Mouse (Mus musculus): Measurements from ENCODE around the gene Pde4d.

Pde4d gene

GRCm38 (mm10) chr13:109646597-109647232 lies 1197.0 kb downstream of the Pde4d start:
- in situ Hi-C loops (cut with MboI, MseI), result no loop called here

GRCm38 (mm10) chr13:109647479-109648199 lies 1197.9 kb downstream of the Pde4d start:
- in situ Hi-C loops (cut with MboI, MseI), result no loop called here

- in situ Hi-C loops (cut with MboI, MseI), result no loop called here
Measured at GRCm38 (mm10) chr13:109648311-109648710, 1198.6 kb downstream of the Pde4d start.

DNA sequence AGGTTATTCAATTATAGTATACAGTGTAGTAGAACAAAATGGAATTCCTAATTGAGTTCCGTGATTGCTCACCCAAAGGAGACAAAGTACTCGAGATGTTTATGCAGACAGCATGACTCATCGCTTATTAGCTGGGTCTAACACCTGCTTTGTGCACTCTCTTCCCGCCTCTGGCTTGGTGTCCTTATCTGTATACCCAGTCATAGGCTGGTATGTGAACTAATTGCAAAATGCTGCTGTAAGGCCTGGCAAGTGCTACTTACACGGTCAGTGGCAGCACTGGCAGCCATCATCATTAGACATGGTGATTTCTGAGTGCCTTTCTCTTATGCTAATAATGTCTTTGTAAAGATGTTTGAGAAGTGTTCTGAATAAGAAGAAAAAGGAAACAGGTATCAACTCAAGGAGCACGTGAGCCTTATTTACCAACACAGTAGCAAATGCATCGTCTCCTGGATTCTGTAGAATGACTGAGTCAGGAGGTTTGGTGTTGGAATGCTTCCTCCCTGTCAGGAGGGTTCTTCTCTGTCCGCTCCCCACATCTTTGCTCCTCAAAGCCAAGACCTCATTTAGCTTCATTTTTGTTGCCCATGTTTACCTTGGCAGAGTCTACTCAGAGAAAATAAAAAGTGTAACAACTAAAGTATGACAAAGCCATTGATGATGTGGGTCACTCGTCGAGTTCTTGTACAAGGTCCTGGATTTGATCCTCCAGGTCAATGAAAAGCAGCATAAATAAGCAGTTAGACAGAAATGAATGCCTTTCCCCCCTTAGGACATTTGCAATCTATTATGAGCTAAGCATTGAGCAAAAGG lies 1202.2 kb downstream of the Pde4d start:
- in situ Hi-C loops (cut with MboI, MseI), result no loop called here

GRCm38 (mm10) chr13:109652631-109653030 lies 1202.9 kb downstream of the Pde4d start:
- in situ Hi-C loops (cut with MboI, MseI), result no loop called here

- in situ Hi-C loops (cut with MboI, MseI), result no loop called here
Measured at GRCm38 (mm10) chr13:109655390-109655789, 1205.6 kb downstream of the Pde4d start.

DNA sequence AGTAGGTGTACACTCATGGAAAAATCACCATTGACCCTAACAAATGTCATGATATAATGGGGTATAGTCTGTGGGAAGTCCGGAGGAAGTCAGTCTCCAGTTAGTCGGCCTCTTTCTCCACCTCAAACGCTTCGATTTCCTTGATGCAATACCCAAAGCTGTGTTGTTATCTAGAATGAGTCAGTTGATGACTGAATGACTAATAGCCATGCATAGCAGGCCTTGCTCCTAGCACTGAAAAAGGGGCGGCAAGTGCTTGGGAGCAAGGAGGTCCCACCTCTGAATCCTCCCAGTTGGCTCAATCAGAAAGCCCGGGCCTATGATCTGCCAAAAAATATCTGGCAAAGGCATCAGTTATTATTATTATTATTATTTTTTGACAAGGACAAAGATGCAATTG lies 1209.4 kb downstream of the Pde4d start:
- in situ Hi-C loops (cut with MboI, MseI), result no loop called here

DNA sequence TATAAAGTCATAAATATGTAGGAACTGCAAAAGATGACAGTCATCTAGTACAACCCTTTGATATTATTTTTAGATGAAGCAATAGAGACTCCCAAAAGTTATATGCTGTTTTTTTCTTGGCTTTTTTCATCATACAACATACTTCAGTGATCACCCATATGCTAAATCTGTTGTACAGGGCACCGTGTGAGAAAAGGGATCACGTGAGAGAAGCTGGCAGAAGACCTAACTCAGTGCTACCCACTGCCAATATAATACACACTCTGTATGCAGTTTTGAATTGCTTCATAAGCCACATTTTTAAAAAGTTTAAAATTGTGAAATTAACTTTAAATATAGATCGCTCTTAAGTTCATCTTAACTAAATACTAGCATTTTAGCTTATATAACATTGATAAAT lies 1211.6 kb downstream of the Pde4d start:
- in situ Hi-C loops (cut with MboI, MseI), result no loop called here

- in situ Hi-C loops (cut with MboI, MseI), result no loop called here
Measured at GRCm38 (mm10) chr13:109662099-109662498, 1212.4 kb downstream of the Pde4d start.

DNA sequence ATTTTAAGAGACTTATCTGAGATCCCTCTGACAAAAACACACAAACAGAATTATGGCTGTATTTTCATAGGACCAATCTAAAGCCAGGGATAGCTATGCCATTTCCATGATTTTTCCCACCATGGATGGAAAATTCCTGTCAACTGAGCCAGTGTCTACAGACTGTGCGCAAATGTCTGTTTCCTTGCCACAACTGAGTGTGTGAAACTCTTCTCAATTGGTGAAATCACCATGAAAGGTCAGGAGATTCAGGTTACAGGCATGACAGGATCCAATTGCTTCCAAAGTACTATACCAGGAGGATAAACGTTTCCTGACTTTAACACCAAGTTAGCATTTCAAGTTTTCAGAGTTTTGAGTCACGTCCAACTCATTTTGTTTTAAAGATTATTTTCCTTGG lies 1213.0 kb downstream of the Pde4d start:
- in situ Hi-C loops (cut with MboI, MseI), result no loop called here

DNA sequence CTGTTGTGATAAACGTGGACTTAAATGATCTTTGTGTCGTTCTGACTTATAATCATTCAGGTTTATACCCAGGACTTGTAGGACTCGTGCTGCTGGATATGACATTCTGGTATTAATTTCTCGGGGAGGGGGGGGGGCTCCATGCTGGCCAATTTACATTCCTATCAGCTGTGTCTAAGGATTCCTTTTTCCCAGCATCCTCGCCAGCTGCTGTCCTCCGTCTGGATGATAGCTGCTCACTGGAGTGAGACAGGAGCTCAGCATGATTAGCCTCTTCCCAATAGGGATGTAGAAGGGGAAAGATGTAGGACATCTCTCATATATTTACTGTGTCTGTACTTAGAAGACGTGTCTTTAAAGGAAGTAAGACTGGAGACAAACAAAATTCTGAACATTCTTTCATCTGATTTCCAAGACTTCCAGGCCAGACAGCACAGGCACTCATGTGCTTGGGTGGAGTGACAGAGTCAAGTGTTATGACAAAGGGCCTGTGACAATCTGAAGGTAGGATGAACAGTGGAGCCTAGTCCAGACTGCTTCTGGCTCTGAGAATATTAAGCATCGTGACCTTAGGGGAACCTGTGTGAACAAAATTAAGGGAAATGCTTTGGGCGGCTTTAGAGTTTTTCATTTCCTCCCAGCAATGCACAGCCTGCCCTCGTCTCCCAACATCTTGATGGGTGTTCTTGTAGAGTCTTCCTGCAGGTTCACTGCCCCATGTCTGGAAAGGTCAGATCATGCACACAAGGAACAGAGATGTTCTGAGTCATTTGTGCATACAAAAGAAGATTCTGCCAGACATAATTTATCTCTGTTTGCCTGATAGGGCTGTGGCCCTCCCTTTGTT lies 1215.4 kb downstream of the Pde4d start:
- in situ Hi-C loops (cut with MboI, MseI), result no loop called here

DNA sequence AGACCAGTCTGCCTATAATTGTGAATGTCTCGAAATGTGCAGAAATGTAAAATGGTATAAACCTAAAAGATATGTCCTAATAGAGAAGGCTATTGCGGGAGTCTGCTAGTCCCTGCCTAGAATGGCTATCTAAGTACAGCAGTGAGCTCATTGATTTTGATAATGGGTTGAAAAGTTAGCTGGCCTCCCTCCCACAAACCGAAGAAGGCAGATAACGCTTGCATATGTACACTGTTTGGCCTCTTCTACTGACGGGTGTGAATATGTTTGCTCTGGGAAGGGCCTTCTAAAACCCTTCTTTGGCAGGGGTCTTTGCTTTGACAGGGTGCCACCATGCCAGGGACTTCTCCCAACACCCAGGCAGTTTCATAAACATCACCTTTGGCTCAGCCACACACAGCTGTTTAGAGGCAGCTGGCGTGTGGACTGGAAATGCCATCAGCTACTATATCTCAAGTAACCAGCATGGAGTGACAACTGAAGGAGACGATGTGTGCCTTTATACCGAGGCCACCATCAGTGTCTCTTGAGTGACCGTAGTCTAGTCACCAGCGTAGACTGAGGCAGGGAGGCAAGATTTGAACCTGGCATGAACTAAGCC lies 1216.2 kb downstream of the Pde4d start:
- in situ Hi-C loops (cut with MboI, MseI), result no loop called here

GRCm38 (mm10) chr13:109669965-109670364 lies 1220.2 kb downstream of the Pde4d start:
- in situ Hi-C loops (cut with MboI, MseI), result no loop called here

GRCm38 (mm10) chr13:109671589-109672347 lies 1222.0 kb downstream of the Pde4d start:
- in situ Hi-C loops (cut with MboI, MseI), result no loop called here

DNA sequence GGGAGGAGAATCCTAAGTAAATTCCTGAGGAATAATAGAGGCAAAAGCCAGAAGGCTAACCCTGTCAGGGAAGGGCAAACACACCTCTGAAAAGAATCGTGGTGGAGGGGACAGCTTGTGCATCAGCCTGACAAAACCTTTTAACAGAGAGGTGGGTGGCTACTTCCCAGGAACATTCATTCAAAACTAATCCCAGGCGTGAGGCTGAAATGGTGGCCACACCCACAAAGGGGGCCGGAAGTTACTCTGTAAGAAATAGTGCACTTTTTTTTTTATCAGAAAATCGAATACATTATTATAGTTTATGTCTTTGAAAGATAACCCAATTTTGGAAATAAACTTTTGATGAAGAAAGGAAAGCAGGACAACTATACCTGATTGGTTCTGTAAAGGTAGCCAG lies 1227.3 kb downstream of the Pde4d start:
- in situ Hi-C loops (cut with MboI, MseI), result no loop called here

GRCm38 (mm10) chr13:109677617-109678016 lies 1227.9 kb downstream of the Pde4d start:
- in situ Hi-C loops (cut with MboI, MseI), result no loop called here

DNA sequence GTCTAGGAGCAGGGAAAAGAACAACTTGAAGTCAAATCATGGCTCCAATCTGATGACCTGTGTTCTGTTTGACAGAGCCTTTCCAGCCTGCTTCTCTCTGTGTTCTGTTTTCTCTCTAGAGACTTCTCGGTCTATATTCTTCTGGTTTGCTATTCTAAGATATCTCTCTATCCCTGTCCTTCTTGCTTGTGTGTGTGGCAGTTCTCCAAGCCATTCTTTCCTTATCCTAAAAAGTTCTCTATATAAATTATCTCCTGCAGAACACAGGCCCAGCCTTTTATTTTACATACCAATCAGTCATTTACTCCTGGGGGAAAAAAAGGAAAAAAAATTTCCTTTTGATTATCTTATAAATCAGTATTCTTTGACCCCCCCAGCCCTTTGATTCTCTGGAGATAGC lies 1229.2 kb downstream of the Pde4d start:
- in situ Hi-C loops (cut with MboI, MseI), result no loop called here

GRCm38 (mm10) chr13:109680229-109680628 lies 1230.5 kb downstream of the Pde4d start:
- in situ Hi-C loops (cut with MboI, MseI), result no loop called here

- in situ Hi-C loops (cut with MboI, MseI), result no loop called here
Measured at GRCm38 (mm10) chr13:109681699-109682293, 1232.0 kb downstream of the Pde4d start.

DNA sequence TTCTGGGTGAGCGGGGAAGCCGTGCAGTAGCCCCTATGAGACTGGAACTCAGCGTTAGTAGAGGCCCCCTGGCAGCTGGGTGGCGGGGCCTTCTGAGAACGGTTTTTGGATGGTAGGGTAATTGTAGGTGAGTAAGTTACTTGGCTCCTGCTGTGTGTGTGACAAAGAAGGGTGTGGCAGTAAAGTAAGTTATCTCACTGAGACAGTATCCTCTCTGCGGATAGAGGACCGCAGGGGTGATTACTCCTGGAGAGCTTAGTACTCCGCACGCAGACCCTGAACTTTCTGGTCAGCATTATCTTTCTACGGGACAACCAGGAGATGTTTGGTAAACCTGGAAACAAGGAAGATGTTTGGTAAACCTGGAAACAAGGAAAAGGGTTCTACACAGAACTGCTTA lies 1233.3 kb downstream of the Pde4d start:
- in situ Hi-C loops (cut with MboI, MseI), result no loop called here

Data from regulatory T cell (primary cell).